Mouse (Mus musculus): ENCODE data around the gene Ifi35. TPM values are rescaled to one million over a fixed set of nuclear protein-coding genes. Genes with fewer than 3 reads are reported as not detected.
A peak's percentile ranks its signal among the peaks of the same experiment; 100 is the strongest.
"Not testable (repeated sequence)": the region's sequence is repeated elsewhere in the genome, so short reads cannot be mapped to it uniquely, and the experiment has no call there.

Ifi35 gene
- polyA plus RNA-seq, 1 experiment from 2014 or later, result 86.4 TPM

- DNase-seq (ENCODE audit: low spot score), result peak; percentile 90
Measured at GRCm38 (mm10) chr11:101467477-101468262, 19.5 kb downstream of the Ifi35 start.

- DNase-seq (ENCODE audit: low spot score), result no peak
Measured at GRCm38 (mm10) chr11:101468263-101468688, 20.1 kb downstream of the Ifi35 start.

GRCm38 (mm10) chr11:101468731-101469130, 20.5 kb downstream of the Ifi35 start:
- DNase-seq (ENCODE audit: low spot score), result peak; percentile 15

- no peak for DNase-seq (ENCODE audit: low spot score)
Measured at GRCm38 (mm10) chr11:101469155-101469554, 20.9 kb downstream of the Ifi35 start.

GRCm38 (mm10) chr11:101470206-101470605, 22.0 kb downstream of the Ifi35 start:
- DNase-seq (ENCODE audit: low spot score), result no peak

- no peak for DNase-seq (ENCODE audit: low spot score)
Measured at GRCm38 (mm10) chr11:101471926-101472325, 23.7 kb downstream of the Ifi35 start.

GRCm38 (mm10) chr11:101472336-101472735, 24.1 kb downstream of the Ifi35 start:
- no peak for DNase-seq (ENCODE audit: low spot score)

- not testable (repeated sequence) for DNase-seq (ENCODE audit: low spot score)
Measured at GRCm38 (mm10) chr11:101473686-101474085, 25.5 kb downstream of the Ifi35 start.

- DNase-seq (ENCODE audit: low spot score), result no peak
Measured at GRCm38 (mm10) chr11:101474298-101474697, 26.1 kb downstream of the Ifi35 start.

- DNase-seq (ENCODE audit: low spot score), result not testable (repeated sequence)
Measured at GRCm38 (mm10) chr11:101476361-101476760, 28.2 kb downstream of the Ifi35 start.

- DNase-seq (ENCODE audit: low spot score), result no peak
Measured at GRCm38 (mm10) chr11:101477194-101477551, 29.0 kb downstream of the Ifi35 start.

GRCm38 (mm10) chr11:101477552-101478211, 29.5 kb downstream of the Ifi35 start:
- DNase-seq (ENCODE audit: low spot score), result no peak

GRCm38 (mm10) chr11:101479171-101479635, 31.0 kb downstream of the Ifi35 start:
- no peak for DNase-seq (ENCODE audit: low spot score)

- no peak for DNase-seq (ENCODE audit: low spot score)
Measured at GRCm38 (mm10) chr11:101480912-101481311, 32.7 kb downstream of the Ifi35 start.

- no peak for DNase-seq (ENCODE audit: low spot score)
Measured at GRCm38 (mm10) chr11:101483804-101484203, 35.6 kb downstream of the Ifi35 start.

GRCm38 (mm10) chr11:101484245-101484644, 36.0 kb downstream of the Ifi35 start:
- DNase-seq (ENCODE audit: low spot score), result no peak

GRCm38 (mm10) chr11:101484814-101485213, 36.6 kb downstream of the Ifi35 start:
- no peak for DNase-seq (ENCODE audit: low spot score)

GRCm38 (mm10) chr11:101485509-101486028, 37.4 kb downstream of the Ifi35 start:
- no peak for DNase-seq (ENCODE audit: low spot score)

- no peak for DNase-seq (ENCODE audit: low spot score)
Measured at GRCm38 (mm10) chr11:101486126-101486525, 37.9 kb downstream of the Ifi35 start.

GRCm38 (mm10) chr11:101506269-101506780, 58.1 kb downstream of the Ifi35 start:
- no peak for DNase-seq (ENCODE audit: low spot score)

GRCm38 (mm10) chr11:101507090-101507489, 58.9 kb downstream of the Ifi35 start:
- DNase-seq (ENCODE audit: low spot score), result no peak

Data from thymus, postnatal 0 days (tissue).